Mouse (Mus musculus): Measurements from ENCODE around the gene Sptbn4. TPM values are rescaled to one million over a fixed set of nuclear protein-coding genes. Genes with fewer than 3 reads are reported as not detected.
"Not testable (repeated sequence)": the region's sequence is repeated elsewhere in the genome, so short reads cannot be mapped to it uniquely, and the experiment has no call there.

Gene Sptbn4
- polyA plus RNA-seq (2014; fragmentation: Nextera tagmentation; extraction: Ambion mirVana) = 0.23 and 0.30 TPM in 2 replicates

DNA sequence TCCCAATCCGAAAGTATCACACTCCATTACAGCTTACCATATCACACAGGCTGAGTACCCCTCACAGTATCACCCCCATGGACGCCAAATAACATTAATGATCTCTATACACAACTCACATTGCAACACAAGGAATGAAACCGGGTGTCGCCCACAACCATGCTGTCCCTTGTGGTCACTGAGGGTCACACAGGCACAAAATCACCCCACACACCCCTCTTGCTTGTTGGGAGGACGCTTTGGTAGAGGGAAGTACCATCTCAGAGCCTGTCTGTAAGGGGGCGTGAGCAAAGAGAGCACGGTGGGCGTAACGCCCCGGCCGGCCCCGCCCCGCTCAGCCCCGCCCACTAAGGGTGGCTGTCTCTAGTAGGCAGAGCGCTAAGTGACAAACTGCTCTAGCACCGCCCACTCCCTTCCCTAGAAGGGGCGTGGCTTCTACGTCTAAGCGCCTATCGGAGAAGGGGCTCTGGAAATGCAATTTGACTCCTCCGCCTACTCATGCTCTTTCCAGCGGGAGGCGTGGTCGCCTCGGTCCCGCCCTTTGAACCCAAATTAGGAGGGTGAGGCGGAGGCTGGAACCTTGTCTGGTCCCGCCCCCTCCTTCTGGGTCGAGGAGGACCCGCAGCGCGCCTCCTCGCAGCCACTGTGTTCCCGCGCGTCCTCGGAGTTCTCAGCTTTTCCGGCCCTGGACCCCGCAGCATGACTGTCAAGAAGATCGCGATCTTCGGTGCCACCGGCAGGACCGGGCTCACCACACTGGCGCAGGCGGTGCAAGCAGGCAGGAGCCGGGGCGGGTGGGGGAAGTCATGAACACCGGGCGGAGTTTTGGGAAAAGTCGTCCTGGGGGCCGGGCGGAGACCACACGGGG lies at the start of gene Sptbn4, which contains the start of gene Blvrb:
Sptbn4 (minus strand) TSS at position 268 of the 868 bp plus-strand sequence.
Blvrb (plus strand) TSS at position 560 of the 868 bp plus-strand sequence.
- Histone ChIP-seq H3K9me3 (replicated peaks; ENCODE audit: control insufficient read depth, low read length) (no peaks in the 10 kb centered on the region), H3K27ac (ENCODE audit: low read depth, low read length) (peak within 1 kb of the TSS; percentile 85), H3K27me3 (ENCODE audit: control insufficient read depth, insufficient read depth, low read length) (peaks cover 19% of the 10 kb centered on the region), H3K4me2 (peak within 1 kb of the TSS; percentile 99), H3K4me3 (ENCODE audit: low read depth, low read length) (peak within 1 kb of the TSS; percentile 56), H3K36me3 (ENCODE audit: control insufficient read depth, insufficient read depth, low read length) (no peaks in the 10 kb centered on the region), H3K4me1 (ENCODE audit: control insufficient read depth, insufficient read depth, low read length) (peaks cover 9% of the 10 kb centered on the region; the same call in 1 of the 2 replicates), H3K9ac (ENCODE audit: low read depth, low read length) (peak within 1 kb of the TSS; percentile 70)
- ATAC-seq (replicated peaks; ENCODE audit: insufficient number of reproducible peaks, low FRiP score, low TSS enrichment) = peak; percentile 94
- 1% methylated on average over 54 of the region's 54 CpGs for WGBS (ENCODE audit: insufficient replicate concordance)

DNA sequence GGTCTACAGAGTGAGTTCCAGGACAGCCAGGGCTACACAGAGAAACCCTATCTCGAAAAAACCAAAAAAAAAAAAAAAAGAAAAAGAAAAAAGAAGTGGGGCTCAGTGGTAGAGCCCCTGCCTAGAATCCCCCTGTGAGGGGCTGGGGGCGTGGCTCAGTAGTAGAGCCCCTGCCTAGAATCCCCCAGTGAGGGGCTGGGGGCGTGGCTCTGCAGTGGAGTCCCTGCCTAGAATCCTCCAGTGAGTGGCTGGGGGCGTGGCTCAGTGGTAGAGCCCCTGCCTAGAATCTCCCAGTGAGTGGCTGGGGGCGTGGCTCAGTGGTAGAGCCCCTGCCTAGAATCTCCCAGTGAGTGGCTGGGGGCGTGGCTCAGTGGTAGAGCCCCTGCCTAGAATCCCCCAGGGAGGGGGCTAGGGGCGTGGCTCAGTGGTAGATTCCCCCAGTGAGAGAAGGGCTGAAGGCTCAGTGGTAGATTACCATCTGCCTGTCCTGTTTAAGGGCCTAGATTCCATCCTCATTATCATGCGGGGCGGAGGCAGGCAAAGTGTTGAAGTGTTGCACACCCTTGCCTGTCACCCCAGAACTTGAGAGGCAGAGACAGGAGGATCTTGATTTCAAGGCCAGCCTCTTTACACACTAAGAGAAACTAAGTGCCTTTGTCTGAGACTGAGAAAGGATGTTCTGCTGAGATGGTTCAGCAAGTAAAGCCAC lies 47.3 kb upstream of the Sptbn4 start:
- not testable (repeated sequence) for ATAC-seq (replicated peaks; ENCODE audit: insufficient number of reproducible peaks, low FRiP score, low TSS enrichment)

DNA sequence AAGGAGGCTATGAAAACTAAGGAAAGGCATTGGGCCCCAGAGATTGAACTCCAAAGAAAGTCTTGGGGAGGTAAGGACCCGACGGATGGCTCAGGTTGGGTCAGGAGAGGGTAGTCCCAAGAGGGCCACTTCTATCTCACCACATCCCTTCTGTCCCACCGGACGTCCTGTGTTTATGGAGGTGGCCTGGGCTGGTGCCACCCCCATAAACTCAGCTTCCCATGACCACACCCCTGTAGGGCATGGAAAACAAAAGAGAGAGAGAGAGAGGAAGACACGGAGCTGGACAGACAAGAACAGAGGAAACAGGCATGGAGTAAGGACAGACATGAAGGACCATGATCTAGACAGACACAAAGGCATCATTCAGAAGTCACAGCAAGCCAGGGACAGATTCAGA lies 46.0 kb upstream of the Sptbn4 start:
- no peak overlapping the region for H3K9ac ChIP-seq (ENCODE audit: low read depth, low read length)
- peaks cover 32% of the 10 kb centered on the region for H3K4me1 ChIP-seq (ENCODE audit: control insufficient read depth, insufficient read depth, low read length)
- WGBS (ENCODE audit: insufficient replicate concordance) = 82% methylated on average over 5 of the region's 5 CpGs
- H3K4me2 ChIP-seq = no peak overlapping the region
- H3K27me3 ChIP-seq (ENCODE audit: control insufficient read depth, insufficient read depth, low read length) = no peaks in the 10 kb centered on the region
- no peaks in the 10 kb centered on the region for H3K9me3 ChIP-seq (replicated peaks; ENCODE audit: control insufficient read depth, low read length)
- ATAC-seq (replicated peaks; ENCODE audit: insufficient number of reproducible peaks, low FRiP score, low TSS enrichment) = no peak
- no peak overlapping the region for H3K4me3 ChIP-seq (ENCODE audit: low read depth, low read length)
- H3K36me3 ChIP-seq (ENCODE audit: control insufficient read depth, insufficient read depth, low read length) = 0 out of 2 replicates have a peak, but pooled peaks cover 5% of the 10 kb centered on the region
- no peak overlapping the region for H3K27ac ChIP-seq (ENCODE audit: low read depth, low read length)

More for the DNA sequence above, 47.3 kb upstream of the Sptbn4 start:
- H3K4me2 ChIP-seq; H3K27ac ChIP-seq (ENCODE audit: low read depth, low read length); H3K9ac ChIP-seq (ENCODE audit: low read depth, low read length); H3K36me3 ChIP-seq (ENCODE audit: control insufficient read depth, insufficient read depth, low read length); H3K9me3 ChIP-seq (replicated peaks; ENCODE audit: control insufficient read depth, low read length); H3K27me3 ChIP-seq (ENCODE audit: control insufficient read depth, insufficient read depth, low read length); H3K4me3 ChIP-seq (ENCODE audit: low read depth, low read length): not testable (repeated sequence)
- WGBS (ENCODE audit: insufficient replicate concordance) = 92% methylated on average over 9 of the region's 9 CpGs
- H3K4me1 ChIP-seq (ENCODE audit: control insufficient read depth, insufficient read depth, low read length) = peaks cover 21% of the 10 kb centered on the region

DNA sequence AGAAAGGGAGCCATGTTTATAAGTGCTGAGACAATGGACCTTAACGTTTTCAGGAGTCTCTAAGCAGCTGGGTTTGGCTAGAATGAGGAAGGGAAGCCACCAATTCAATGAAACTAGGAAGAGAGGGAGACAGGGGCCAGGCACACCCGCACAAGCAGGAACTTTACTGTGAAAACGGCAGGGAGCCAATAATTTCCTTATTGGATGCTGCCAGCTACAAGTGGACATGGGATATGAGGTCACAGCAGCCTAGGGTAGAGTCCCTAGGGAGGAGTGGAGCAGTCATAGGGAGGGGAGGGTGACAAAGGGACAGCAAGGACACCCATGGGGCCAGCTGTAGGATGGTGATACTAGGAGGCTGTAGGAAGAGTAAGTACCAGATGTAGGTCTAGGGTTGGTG lies 45.5 kb upstream of the Sptbn4 start:
- no peak overlapping the region for H3K27ac ChIP-seq (ENCODE audit: low read depth, low read length)
- WGBS (ENCODE audit: insufficient replicate concordance) = 70% methylated on average over 3 of the region's 3 CpGs

DNA sequence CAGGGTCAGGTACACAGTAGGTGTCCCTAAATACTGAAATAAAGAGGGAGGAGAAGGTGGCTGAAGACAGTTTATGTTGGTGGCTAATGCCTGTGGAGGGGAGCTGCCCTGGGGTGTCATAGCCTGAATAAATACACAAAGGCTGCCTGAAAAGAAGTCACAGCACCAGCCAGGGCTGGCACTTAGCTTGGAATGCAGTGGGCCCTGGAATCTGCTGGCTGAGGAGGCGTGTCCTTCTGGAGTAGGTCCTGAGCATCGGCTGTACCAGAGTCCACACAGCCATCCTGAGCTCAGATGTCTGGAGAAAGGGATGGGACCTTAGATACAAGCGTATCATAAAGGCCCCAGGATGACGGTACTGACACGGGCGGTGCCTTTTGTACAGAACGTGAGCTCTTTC lies 44.4 kb upstream of the Sptbn4 start:
- Histone ChIP-seq H3K27ac (ENCODE audit: low read depth, low read length) (peak overlapping the region; percentile 91), H3K4me2 (peak overlapping the region; percentile 63), H3K36me3 (ENCODE audit: control insufficient read depth, insufficient read depth, low read length) (0 out of 2 replicates have a peak, but pooled peaks cover 5% of the 10 kb centered on the region), H3K4me3 (ENCODE audit: low read depth, low read length) (no peak overlapping the region), H3K4me1 (ENCODE audit: control insufficient read depth, insufficient read depth, low read length) (peaks cover 31% of the 10 kb centered on the region), H3K27me3 (ENCODE audit: control insufficient read depth, insufficient read depth, low read length) (no peaks in the 10 kb centered on the region), H3K9ac (ENCODE audit: low read depth, low read length) (peak overlapping the region; percentile 43; the same call in 1 of the 2 replicates), H3K9me3 (replicated peaks; ENCODE audit: control insufficient read depth, low read length) (no peaks in the 10 kb centered on the region)
- no peak for ATAC-seq (replicated peaks; ENCODE audit: insufficient number of reproducible peaks, low FRiP score, low TSS enrichment)
- 55% methylated on average over 7 of the region's 7 CpGs for WGBS (ENCODE audit: insufficient replicate concordance)

More for the DNA sequence above, 45.5 kb upstream of the Sptbn4 start:
- H3K4me2 ChIP-seq = no peak overlapping the region
- 0 out of 2 replicates have a peak, but pooled peaks cover 5% of the 10 kb centered on the region for H3K36me3 ChIP-seq (ENCODE audit: control insufficient read depth, insufficient read depth, low read length)
- no peak overlapping the region for H3K4me3 ChIP-seq (ENCODE audit: low read depth, low read length)
- no peak for ATAC-seq (replicated peaks; ENCODE audit: insufficient number of reproducible peaks, low FRiP score, low TSS enrichment)
- H3K9me3 ChIP-seq (replicated peaks; ENCODE audit: control insufficient read depth, low read length) = no peaks in the 10 kb centered on the region
- peaks cover 35% of the 10 kb centered on the region for H3K4me1 ChIP-seq (ENCODE audit: control insufficient read depth, insufficient read depth, low read length)
- no peak overlapping the region for H3K9ac ChIP-seq (ENCODE audit: low read depth, low read length)
- no peaks in the 10 kb centered on the region for H3K27me3 ChIP-seq (ENCODE audit: control insufficient read depth, insufficient read depth, low read length)

DNA sequence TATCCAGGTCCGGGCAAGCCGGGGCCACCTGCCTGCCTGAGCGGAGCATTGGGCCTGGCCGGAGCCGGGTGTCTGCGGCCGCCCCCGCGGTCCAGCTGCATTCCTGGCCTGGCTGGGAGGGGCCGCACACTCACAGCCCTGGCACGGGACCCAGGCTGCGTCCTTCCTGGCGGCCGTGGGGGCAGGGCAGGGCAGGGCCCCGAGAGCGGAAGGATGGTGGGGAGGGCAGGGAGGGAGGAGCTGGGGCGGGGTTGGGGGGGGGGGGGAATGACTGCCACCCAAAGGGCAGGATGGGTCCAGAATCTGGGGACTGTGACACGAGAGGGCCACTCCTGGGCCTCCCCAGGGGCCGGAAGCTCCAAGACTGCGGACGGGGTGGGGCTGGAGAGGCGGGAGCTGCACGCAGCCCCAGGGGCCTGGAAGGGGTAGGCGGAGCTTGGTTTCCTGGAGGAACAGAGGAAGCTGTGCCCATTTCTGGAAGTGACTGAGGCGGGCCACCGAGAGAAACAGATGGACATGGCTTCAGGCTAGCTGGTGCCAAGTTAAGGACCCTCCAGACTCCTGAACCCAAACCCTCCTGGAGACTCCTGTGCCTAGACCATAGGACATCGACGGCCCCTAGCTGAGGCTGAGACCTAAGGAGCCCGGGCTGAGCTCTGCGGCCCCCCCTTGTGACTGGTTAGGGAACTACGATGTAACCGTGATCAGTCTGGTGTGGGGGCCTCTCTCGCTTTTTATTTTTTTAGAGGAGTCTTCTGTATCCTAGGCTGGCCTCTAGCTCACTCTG lies 43.2 kb upstream of the Sptbn4 start:
- peaks cover 34% of the 10 kb centered on the region for H3K4me1 ChIP-seq (ENCODE audit: control insufficient read depth, insufficient read depth, low read length)
- 1% methylated on average over 32 of the region's 33 CpGs for WGBS (ENCODE audit: insufficient replicate concordance)
- H3K4me2 ChIP-seq = peak overlapping the region; percentile 63
- no peaks in the 10 kb centered on the region for H3K27me3 ChIP-seq (ENCODE audit: control insufficient read depth, insufficient read depth, low read length)
- H3K27ac ChIP-seq (ENCODE audit: low read depth, low read length) = peak overlapping the region; percentile 91
- ATAC-seq (replicated peaks; ENCODE audit: insufficient number of reproducible peaks, low FRiP score, low TSS enrichment) = peak; percentile 84
- no peaks in the 10 kb centered on the region for H3K9me3 ChIP-seq (replicated peaks; ENCODE audit: control insufficient read depth, low read length)
- H3K9ac ChIP-seq (ENCODE audit: low read depth, low read length) = peak overlapping the region; percentile 66
- peak overlapping the region; percentile 36 for H3K4me3 ChIP-seq (ENCODE audit: low read depth, low read length)
- H3K36me3 ChIP-seq (ENCODE audit: control insufficient read depth, insufficient read depth, low read length) = 0 out of 2 replicates have a peak, but pooled peaks cover 5% of the 10 kb centered on the region

DNA sequence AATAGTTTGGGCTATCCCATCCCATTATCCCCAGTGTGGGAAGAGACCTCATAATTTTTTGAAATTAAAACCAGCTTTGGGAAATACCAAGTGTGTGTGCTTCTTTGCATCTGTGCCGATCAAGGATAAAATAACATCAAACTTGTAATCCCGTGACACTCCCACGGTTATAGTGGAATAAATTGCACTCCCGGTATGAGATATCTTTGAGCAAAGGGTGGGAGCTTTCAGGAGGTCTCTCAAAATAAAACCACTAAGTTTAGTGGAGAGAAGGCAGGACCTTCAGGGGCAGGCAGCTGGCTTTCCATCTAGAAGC lies 42.7 kb upstream of the Sptbn4 start:
- WGBS (ENCODE audit: insufficient replicate concordance) = 26% methylated on average over 4 of the region's 4 CpGs
- H3K9me3 ChIP-seq (replicated peaks; ENCODE audit: control insufficient read depth, low read length) = no peaks in the 10 kb centered on the region
- peaks cover 34% of the 10 kb centered on the region for H3K4me1 ChIP-seq (ENCODE audit: control insufficient read depth, insufficient read depth, low read length)
- no peaks in the 10 kb centered on the region for H3K27me3 ChIP-seq (ENCODE audit: control insufficient read depth, insufficient read depth, low read length)
- peak overlapping the region; percentile 63 for H3K4me2 ChIP-seq
- peak overlapping the region; percentile 36 for H3K4me3 ChIP-seq (ENCODE audit: low read depth, low read length)
- H3K27ac ChIP-seq (ENCODE audit: low read depth, low read length) = peak overlapping the region; percentile 91
- ATAC-seq (replicated peaks; ENCODE audit: insufficient number of reproducible peaks, low FRiP score, low TSS enrichment) = no peak
- 0 out of 2 replicates have a peak, but pooled peaks cover 5% of the 10 kb centered on the region for H3K36me3 ChIP-seq (ENCODE audit: control insufficient read depth, insufficient read depth, low read length)
- peak overlapping the region; percentile 66 for H3K9ac ChIP-seq (ENCODE audit: low read depth, low read length)
